Mouse (Mus musculus) heart, postnatal 25 days (tissue): ENCODE measurements around the gene Ndc1. TPM values are rescaled to one million over a fixed set of nuclear protein-coding genes. Genes with fewer than 3 reads are reported as not detected.
A peak's percentile ranks its signal among the peaks of the same experiment; 100 is the strongest.

Experiments used
- DNase-seq: peaks from one replicate; pipeline ENCODE4 v3.0.0; 2022; ENCODE audit warnings: low spot score
- intact Hi-C: fragments of 180-260 bp; cut with DNase I; formaldehyde crosslinking; loops from one replicate; pipeline ENCODE4 v1.15.1; 2025
- microRNA-seq: library from miRNA; unstranded; fragments of <30 nt; microRNA quantifications from one replicate; pipeline ENCODE4 v1.2.0, GENCODE M21; 2022
- total RNA-seq, 2 experiments: library from RNA; stranded (reverse); gene quantifications; 2 replicates each; pipeline ENCODE4 v1.2.3; 2021

Gene Ndc1
- total RNA-seq, 2 experiments from 2014 or later = 12.3 to 12.4 TPM

- intact Hi-C loops = no loop called here
- no peak for DNase-seq
Observed at GRCm38 (mm10) chr4:107435238-107435946, 67.8 kb downstream of the Ndc1 start.

GRCm38 (mm10) chr4:107436476-107436875 is 68.9 kb downstream of the Ndc1 start:
- DNase-seq = no peak
- intact Hi-C loops = no loop called here

GRCm38 (mm10) chr4:107438741-107439140 is 71.2 kb downstream of the Ndc1 start:
- no peak for DNase-seq
- intact Hi-C loops = no loop called here

GRCm38 (mm10) chr4:107440306-107440705 is 72.7 kb downstream of the Ndc1 start:
- intact Hi-C loops = no loop called here
- no peak for DNase-seq

- intact Hi-C loops = no loop called here
Observed at GRCm38 (mm10) chr4:107442288-107442687, 74.7 kb downstream of the Ndc1 start.

GRCm38 (mm10) chr4:107442891-107443483 is 75.4 kb downstream of the Ndc1 start:
- DNase-seq = no peak
- intact Hi-C loops = no loop called here

More at GRCm38 (mm10) chr4:107442288-107442687, 74.7 kb downstream of the Ndc1 start:
- DNase-seq = no peak

GRCm38 (mm10) chr4:107443621-107444020 is 76.0 kb downstream of the Ndc1 start:
- DNase-seq = no peak
- intact Hi-C loops = no loop called here

- DNase-seq = no peak
- intact Hi-C loops = no loop called here
Observed at GRCm38 (mm10) chr4:107448481-107448880, 80.9 kb downstream of the Ndc1 start.

- intact Hi-C loops = no loop called here
- DNase-seq = no peak
Observed at GRCm38 (mm10) chr4:107449519-107449918, 81.9 kb downstream of the Ndc1 start.

GRCm38 (mm10) chr4:107452266-107453015 is 84.9 kb downstream of the Ndc1 start:
- intact Hi-C loops = no loop called here
- DNase-seq = no peak

- intact Hi-C loops = no loop called here
- peak; percentile 24 for DNase-seq
Observed at GRCm38 (mm10) chr4:107453141-107453984, 85.8 kb downstream of the Ndc1 start.

- intact Hi-C loops = no loop called here
- no peak for DNase-seq
Observed at GRCm38 (mm10) chr4:107457602-107458001, 90.0 kb downstream of the Ndc1 start.

GRCm38 (mm10) chr4:107458907-107459306 is 91.3 kb downstream of the Ndc1 start:
- intact Hi-C loops = no loop called here
- DNase-seq = no peak

- intact Hi-C loops = no loop called here
Observed at GRCm38 (mm10) chr4:107459461-107459860, 91.9 kb downstream of the Ndc1 start.

GRCm38 (mm10) chr4:107460468-107460867 is 92.9 kb downstream of the Ndc1 start:
- intact Hi-C loops = no loop called here
- DNase-seq = no peak

More at GRCm38 (mm10) chr4:107459461-107459860, 91.9 kb downstream of the Ndc1 start:
- no peak for DNase-seq

Small RNA genes lying within 50 kb of the gene (microRNA-seq; reads per million reads assigned to microRNA genes)
- gene Gm24804 = not detected

Other genes starting within 250 kb of the Ndc1 start
- 100 to 1,000 TPM; 114 to 137 TPM for gene Tmem59, start 189.4 kb upstream of the Ndc1 start, total RNA-seq
- gene Tceanc2, start 188.7 kb upstream of the Ndc1 start, total RNA-seq = 10 to 100 TPM; 10.7 to 14.2 TPM
- not detected for gene Ldlrad1, start 158.6 kb upstream of the Ndc1 start, total RNA-seq
- gene Lrrc42, start 114.3 kb upstream of the Ndc1 start, total RNA-seq = 10 to 100 TPM; 10.7 to 13.3 TPM
- gene Hspb11, start 114.2 kb upstream of the Ndc1 start, total RNA-seq = 10 to 100 TPM; 10.5 to 13.0 TPM
- not detected for gene Dio1, start 60.6 kb upstream of the Ndc1 start, total RNA-seq
- 10 to 100 TPM; 20.7 to 22.3 TPM for gene Yipf1, start 53.4 kb upstream of the Ndc1 start, total RNA-seq
- under 1 TPM; 0.28 to 0.42 TPM for gene Glis1, start 66.8 kb downstream of the Ndc1 start, total RNA-seq